Mouse (Mus musculus) cerebellum, postnatal 25 days (tissue): ENCODE data around the gene Arhgef18.

ENCODE experiments used
- DNase-seq, 2 experiments: peaks; one replicate each; pipeline ENCODE4 v3.0.0; 2021; ENCODE audit warnings: mixed read lengths in 2 of 2

Gene Arhgef18

DNA sequence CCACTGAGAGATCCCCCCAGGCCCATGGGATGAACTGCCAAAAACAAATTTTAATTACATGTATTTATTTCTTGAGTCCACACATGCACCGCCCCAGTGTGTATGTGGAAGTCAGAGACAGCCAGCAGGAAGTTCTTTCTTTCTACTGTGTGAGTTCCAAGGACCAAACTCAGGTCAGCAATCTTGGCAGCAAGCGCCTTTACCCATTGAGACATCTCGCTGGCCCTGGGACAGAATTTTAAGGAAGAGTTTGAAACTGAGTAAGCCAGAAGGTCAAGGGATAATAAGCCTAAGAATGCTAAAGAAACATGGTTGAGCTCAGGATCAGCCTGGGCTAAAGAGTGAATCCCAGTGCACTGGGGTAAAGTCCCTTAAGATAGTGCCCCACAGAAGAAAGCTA lies 4.8 kb downstream of the Arhgef18 start:
- no peak for DNase-seq

DNA sequence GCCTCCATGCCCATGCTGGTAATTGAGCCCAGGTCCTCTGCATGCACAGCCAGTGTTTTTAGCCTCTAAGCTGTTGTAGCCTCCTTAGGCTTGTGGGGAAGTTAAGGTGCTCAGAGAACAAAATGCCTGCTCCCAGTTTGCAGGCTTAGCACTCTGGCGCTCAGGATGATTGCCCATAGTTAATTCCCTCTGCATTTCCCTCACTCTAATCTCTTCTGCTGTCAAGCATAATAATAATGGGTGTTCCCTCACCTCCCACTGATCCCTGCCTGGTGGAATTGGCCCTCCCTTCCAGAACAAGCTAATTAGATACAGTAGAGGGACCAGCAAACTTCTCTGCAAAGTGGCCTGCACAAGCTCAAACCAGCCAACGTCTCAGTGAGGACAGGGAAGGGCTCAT lies 7.7 kb downstream of the Arhgef18 start:
- DNase-seq, result no peak

- no peak for DNase-seq
Observed at GRCm38 (mm10) chr8:3407417-3407816, 14.6 kb downstream of the Arhgef18 start.

GRCm38 (mm10) chr8:3411085-3411484 lies 18.3 kb downstream of the Arhgef18 start:
- DNase-seq, result no peak

DNA sequence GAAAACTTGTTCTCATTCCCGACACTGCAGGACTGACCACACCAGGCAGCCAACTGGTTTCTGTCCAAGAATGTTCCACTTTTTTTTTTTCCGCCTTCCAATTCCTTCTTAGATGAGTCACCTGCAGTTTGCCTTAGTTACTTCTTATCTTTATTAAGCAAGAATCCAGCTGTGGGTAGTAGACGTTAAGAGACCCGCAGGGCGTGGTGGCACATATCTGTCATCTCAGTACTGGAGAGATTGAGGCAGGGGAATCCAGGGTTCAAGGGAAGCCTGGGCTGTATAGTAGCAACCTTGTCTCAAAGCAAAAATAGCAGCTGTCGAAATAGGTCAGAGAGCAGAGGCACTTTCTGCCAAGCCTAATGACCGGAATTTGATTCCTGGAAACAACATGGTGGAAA lies 19.1 kb downstream of the Arhgef18 start:
- peak in 1 of 2 experiments; percentile 18 for DNase-seq

GRCm38 (mm10) chr8:3412816-3413215 lies 20.0 kb downstream of the Arhgef18 start:
- no peak for DNase-seq

- no peak for DNase-seq
Observed at GRCm38 (mm10) chr8:3414639-3415190, 21.9 kb downstream of the Arhgef18 start.

DNA sequence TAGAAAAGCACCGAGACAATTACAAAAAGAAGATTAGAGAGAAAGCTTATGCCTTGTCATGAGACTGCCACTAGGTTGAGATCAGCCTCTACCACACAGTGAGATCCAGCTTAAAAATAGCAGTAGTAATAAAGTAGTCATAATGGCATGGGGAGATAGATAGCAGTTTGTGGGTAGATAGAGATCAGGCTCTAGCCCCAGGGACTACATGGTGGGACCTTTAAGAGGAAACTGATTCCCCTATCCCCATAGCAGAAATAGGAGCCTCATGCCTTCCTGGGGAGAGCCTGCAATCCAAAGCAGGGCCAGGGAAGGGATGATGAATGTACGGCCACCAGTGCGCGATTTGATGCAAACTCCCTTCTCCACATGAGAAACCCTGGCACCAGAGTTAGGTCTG lies 22.5 kb downstream of the Arhgef18 start:
- DNase-seq, result no peak

- DNase-seq, result peak in 1 of 2 experiments; percentile 27
Observed at GRCm38 (mm10) chr8:3415661-3416060, 22.9 kb downstream of the Arhgef18 start.

- no peak for DNase-seq
Observed at GRCm38 (mm10) chr8:3416846-3417245, 24.0 kb downstream of the Arhgef18 start.

GRCm38 (mm10) chr8:3417455-3417854 lies 24.6 kb downstream of the Arhgef18 start:
- no peak for DNase-seq

- no peak for DNase-seq
Observed at GRCm38 (mm10) chr8:3418101-3418500, 25.3 kb downstream of the Arhgef18 start.

DNA sequence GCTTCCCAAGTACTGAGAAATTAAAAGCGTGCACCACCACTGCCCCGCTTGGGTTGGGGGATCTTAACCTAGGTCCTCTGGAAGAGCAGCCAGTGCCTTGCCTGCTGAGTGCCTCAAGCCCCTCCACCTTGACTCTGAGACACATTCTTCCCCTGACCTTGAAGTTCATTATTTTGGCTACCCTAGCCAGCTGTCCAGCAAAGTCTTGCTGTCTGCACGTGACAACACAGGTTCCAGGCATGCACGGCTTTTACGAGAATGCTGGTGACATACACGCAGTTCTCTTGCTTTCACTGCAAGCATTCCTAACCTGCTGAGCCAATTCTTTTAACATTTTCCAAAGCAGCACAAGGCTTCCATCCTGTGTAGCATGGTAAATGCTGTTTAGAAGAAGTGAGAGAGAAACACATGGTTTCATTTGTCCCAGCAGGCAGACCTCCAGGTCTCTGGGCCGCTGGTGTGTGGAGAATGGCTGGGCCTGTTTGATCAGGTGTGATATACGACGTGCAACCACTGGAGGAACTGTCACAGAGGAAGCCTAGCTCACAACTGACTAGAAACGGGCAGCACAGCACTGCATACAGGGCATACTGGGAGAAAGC lies 27.4 kb downstream of the Arhgef18 start:
- no peak for DNase-seq

- DNase-seq, result no peak
Observed at GRCm38 (mm10) chr8:3421507-3421906, 28.7 kb downstream of the Arhgef18 start.

- DNase-seq, result no peak
Observed at GRCm38 (mm10) chr8:3425217-3425616, 32.4 kb downstream of the Arhgef18 start.

GRCm38 (mm10) chr8:3426211-3426610 lies 33.4 kb downstream of the Arhgef18 start:
- DNase-seq, result no peak

DNA sequence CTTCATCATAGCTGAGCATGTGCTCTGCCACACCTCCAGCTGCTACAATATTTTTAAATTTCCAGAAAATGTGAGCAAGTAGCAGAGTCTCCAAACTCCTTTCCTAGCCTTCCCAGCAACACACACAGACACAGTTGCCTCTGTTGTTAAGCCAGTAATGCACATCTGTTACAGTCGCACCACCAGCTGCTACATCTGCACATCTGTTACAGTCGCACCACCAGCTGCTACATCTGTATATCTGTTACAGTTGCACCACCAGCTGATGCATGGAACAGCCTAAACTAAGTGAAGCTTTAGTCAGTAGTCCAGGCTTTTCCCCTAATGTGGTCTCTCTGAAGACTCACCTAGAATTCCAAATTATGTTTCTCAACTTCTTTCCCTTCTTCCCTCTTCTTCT lies 35.6 kb downstream of the Arhgef18 start:
- no peak for DNase-seq

GRCm38 (mm10) chr8:3429966-3430365 lies 37.2 kb downstream of the Arhgef18 start:
- DNase-seq, result peak; percentile 77 to 87

- DNase-seq, result no peak
Observed at GRCm38 (mm10) chr8:3431113-3431512, 38.3 kb downstream of the Arhgef18 start.

GRCm38 (mm10) chr8:3436492-3436891 lies 43.7 kb downstream of the Arhgef18 start:
- no peak for DNase-seq

DNA sequence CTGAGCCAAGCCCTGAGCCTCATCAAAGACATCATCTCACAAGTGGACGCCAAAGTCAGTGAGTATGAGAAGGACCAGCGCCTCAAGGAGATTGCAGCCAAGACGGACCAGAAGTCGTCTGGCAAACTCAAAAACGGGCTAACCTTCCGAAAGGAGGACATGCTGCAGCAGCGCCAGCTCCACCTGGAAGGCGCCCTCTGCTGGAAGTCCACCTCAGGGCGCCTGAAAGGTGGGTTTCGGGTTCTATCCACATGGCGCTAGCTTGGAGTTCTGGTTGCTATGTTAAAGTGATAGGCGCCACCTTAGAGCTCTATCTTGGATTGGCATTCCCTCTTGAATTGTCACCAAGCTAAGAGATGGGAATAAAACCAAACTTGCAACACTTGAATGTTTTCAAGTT lies 46.7 kb downstream of the Arhgef18 start:
- peak in 1 of 2 experiments; percentile 45 for DNase-seq

- no peak for DNase-seq
Observed at GRCm38 (mm10) chr8:3449226-3449625, 56.4 kb downstream of the Arhgef18 start.

- peak; percentile 71 to 83 for DNase-seq
Observed at GRCm38 (mm10) chr8:3450670-3451069, 57.9 kb downstream of the Arhgef18 start.

GRCm38 (mm10) chr8:3451992-3452391 lies 59.2 kb downstream of the Arhgef18 start:
- DNase-seq, result no peak

GRCm38 (mm10) chr8:3463248-3463647 lies 70.4 kb downstream of the Arhgef18 start:
- DNase-seq, result no peak
